ENCODE assay signal across 8 mouse cellular contexts in the genomic region with DNA sequence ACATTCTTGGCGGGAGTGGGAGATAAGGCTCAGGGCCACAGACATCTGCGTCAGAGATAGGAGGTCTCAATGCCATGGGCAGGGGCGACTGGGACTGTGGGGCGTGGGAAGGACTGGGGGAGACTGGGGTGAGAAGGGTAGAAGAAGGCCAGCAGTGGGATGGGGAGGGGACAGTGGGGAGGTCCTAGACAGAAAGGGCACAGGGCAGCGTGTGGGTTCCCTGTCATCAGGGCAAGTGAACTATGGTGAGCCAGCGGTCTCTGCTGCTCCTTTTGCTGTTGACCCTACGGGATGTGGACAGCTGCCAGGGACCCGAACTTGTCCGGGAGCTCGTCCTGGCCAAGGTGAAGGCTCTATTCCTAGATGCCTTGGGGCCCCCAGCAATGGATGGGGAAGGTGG. TPM values are rescaled to one million over a fixed set of nuclear protein-coding genes. Genes with fewer than 3 reads are reported as not detected.
DNase-seq lines count a peak whose midpoint lies in the region; ATAC-seq and TF ChIP-seq lines count a peak whose summit lies in the region.

Inha (plus strand) TSS at position 72 of the 400 bp plus-strand sequence.

- DNase-seq in cerebellum, adult 11-12 months, result peak; percentile 57
- DNase-seq in cerebellum, adult 9-10 months, result no peak
- no peak for DNase-seq in lung, embryonic 14.5 days
- no peak for DNase-seq in lung, postnatal 14 days
- no peak for DNase-seq in hindbrain, embryonic 10.5 days (ENCODE audit: low spot score)

- H3K36me3 ChIP-seq in lung, embryonic 14.5 days (ENCODE audit: insufficient read depth), result peaks cover 26% of the 10 kb centered on the region
- peaks cover 18% of the 10 kb centered on the region for H3K36me3 ChIP-seq in hindbrain, embryonic 10.5 days
- peaks cover 17% of the 10 kb centered on the region; the same call in 1 of the 2 replicates for H3K36me3 ChIP-seq in liver, embryonic 12.5 days

- 38% methylated on average over 10 of the region's 10 CpGs for WGBS in lung, embryonic 14.5 days
- 72% methylated on average over 10 of the region's 10 CpGs for WGBS in hindbrain, embryonic 10.5 days
- 34% methylated on average over 10 of the region's 10 CpGs for WGBS in liver, embryonic 12.5 days (ENCODE audit: insufficient replicate concordance)

- peak within 1 kb of the TSS; percentile 91 for H3K4me3 ChIP-seq in lung, embryonic 14.5 days (ENCODE audit: low read depth, low read length)
- peak within 1 kb of the TSS; percentile 90 for H3K4me3 ChIP-seq in hindbrain, embryonic 10.5 days
- peak within 1 kb of the TSS; percentile 61 for H3K4me3 ChIP-seq in liver, embryonic 12.5 days

- no peaks in the 10 kb centered on the region for H3K27me3 ChIP-seq in lung, embryonic 14.5 days (ENCODE audit: insufficient read depth, low read length)
- peaks cover 83% of the 10 kb centered on the region for H3K27me3 ChIP-seq in hindbrain, embryonic 10.5 days (ENCODE audit: insufficient read depth, poor library complexity, severe bottlenecking)
- peaks cover 90% of the 10 kb centered on the region for H3K27me3 ChIP-seq in liver, embryonic 12.5 days (replicated peaks)

- TF ChIP-seq CTCF in lung, embryonic 14.5 days (IDR thresholded peaks at IDR 0.05; ENCODE audit: low read depth), result no peak

- ATAC-seq in lung, embryonic 14.5 days (ENCODE audit: insufficient read depth), result no peak
- no peak for ATAC-seq in liver, embryonic 12.5 days
- no peak for ATAC-seq in megakaryocyte progenitor cell, adult 5-6 weeks (replicated peaks; ENCODE audit: poor library complexity)
- ATAC-seq in frontal cortex, adult (ENCODE audit: low TSS enrichment), result no peak

- no peaks in the 10 kb centered on the region for H3K9me3 ChIP-seq in lung, embryonic 14.5 days (ENCODE audit: low read depth, low read length)
- no peaks in the 10 kb centered on the region for H3K9me3 ChIP-seq in hindbrain, embryonic 10.5 days
- H3K9me3 ChIP-seq in liver, embryonic 12.5 days (replicated peaks), result no peaks in the 10 kb centered on the region

- peak within 1 kb of the TSS; percentile 97 for H3K27ac ChIP-seq in lung, embryonic 14.5 days (ENCODE audit: low read depth)
- peak within 1 kb of the TSS; percentile 95 for H3K27ac ChIP-seq in hindbrain, embryonic 10.5 days
- H3K27ac ChIP-seq in liver, embryonic 12.5 days, result peak within 1 kb of the TSS; percentile 81

- H3K9ac ChIP-seq in lung, embryonic 14.5 days, result peak within 1 kb of the TSS; percentile 97
- peak within 1 kb of the TSS; percentile 69 for H3K9ac ChIP-seq in liver, embryonic 12.5 days

- H3K4me1 ChIP-seq in lung, embryonic 14.5 days (ENCODE audit: insufficient read depth), result peaks cover 23% of the 10 kb centered on the region
- peaks cover 79% of the 10 kb centered on the region for H3K4me1 ChIP-seq in hindbrain, embryonic 10.5 days (replicated peaks)
- H3K4me1 ChIP-seq in liver, embryonic 12.5 days, result peaks cover 43% of the 10 kb centered on the region

- peak within 1 kb of the TSS; percentile 95 for H3K4me2 ChIP-seq in lung, embryonic 14.5 days
- H3K4me2 ChIP-seq in liver, embryonic 12.5 days, result peak within 1 kb of the TSS; percentile 62

RNA-seq across cellular contexts. Expression of gene Inha, which starts in this region (rescaled TPM):
- polyA plus RNA-seq in lung, embryonic 14.5 days (2014; fragmentation: Nextera tagmentation; extraction: Ambion mirVana), result 1.7 and 2.1 TPM in 2 replicates
- polyA plus RNA-seq in hindbrain, embryonic 10.5 days (2016; fragmentation: Nextera tagmentation; extraction: Ambion mirVana), result 2.7 TPM in 2 replicates
- polyA plus RNA-seq in liver, embryonic 12.5 days (2016; fragmentation: Nextera tagmentation; extraction: Ambion mirVana), result 1.1 and 1.2 TPM in 2 replicates
- total RNA-seq in megakaryocyte progenitor cell, adult 5-6 weeks (2015), result not detected in 2 replicates
- not detected in 2 replicates for total RNA-seq in megakaryocyte progenitor cell, adult 5-6 weeks (2017)
